Mouse (Mus musculus): ENCODE data around the gene Pgs1. TPM values are rescaled to one million over a fixed set of nuclear protein-coding genes. Genes with fewer than 3 reads are reported as not detected.
A peak's percentile ranks its signal among the peaks of the same experiment; 100 is the strongest.

Gene Pgs1
- total RNA-seq, 2 experiments from 2014 or later: 13.0 to 18.7 TPM

DNA sequence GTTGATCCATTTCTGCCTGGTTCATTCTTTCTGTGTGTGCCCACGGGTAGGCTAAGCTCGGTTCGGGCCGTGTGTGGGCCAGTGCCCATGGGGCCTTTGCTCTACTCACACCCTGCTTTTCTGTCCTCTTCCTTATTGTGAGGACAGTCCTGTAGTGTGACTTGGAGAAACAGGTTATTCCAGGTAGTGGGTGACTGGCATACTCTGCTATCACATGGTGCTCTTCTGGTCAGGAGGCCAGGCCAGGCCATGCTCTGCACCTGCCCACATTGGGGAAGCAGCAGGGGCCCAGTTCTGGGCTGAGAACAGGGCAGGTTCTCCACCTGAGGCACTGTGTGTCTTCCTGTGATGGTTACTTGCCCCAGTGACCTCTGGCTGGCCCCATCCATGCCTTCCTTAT, 12.3 kb downstream of the Pgs1 start:
- ATAC-seq (replicated peaks; ENCODE audit: poor library complexity): no peak

- no peak for ATAC-seq (replicated peaks; ENCODE audit: poor library complexity)
Measured at GRCm38 (mm10) chr11:117999260-117999934, 13.3 kb downstream of the Pgs1 start.

- no peak for ATAC-seq (replicated peaks; ENCODE audit: poor library complexity)
Measured at GRCm38 (mm10) chr11:118000083-118000482, 14.0 kb downstream of the Pgs1 start.

- ATAC-seq (replicated peaks; ENCODE audit: poor library complexity): peak; percentile 95
Measured at GRCm38 (mm10) chr11:118000565-118001215, 14.6 kb downstream of the Pgs1 start.

GRCm38 (mm10) chr11:118003176-118003575, 17.1 kb downstream of the Pgs1 start:
- no peak for ATAC-seq (replicated peaks; ENCODE audit: poor library complexity)

GRCm38 (mm10) chr11:118003718-118004117, 17.6 kb downstream of the Pgs1 start:
- no peak for ATAC-seq (replicated peaks; ENCODE audit: poor library complexity)

DNA sequence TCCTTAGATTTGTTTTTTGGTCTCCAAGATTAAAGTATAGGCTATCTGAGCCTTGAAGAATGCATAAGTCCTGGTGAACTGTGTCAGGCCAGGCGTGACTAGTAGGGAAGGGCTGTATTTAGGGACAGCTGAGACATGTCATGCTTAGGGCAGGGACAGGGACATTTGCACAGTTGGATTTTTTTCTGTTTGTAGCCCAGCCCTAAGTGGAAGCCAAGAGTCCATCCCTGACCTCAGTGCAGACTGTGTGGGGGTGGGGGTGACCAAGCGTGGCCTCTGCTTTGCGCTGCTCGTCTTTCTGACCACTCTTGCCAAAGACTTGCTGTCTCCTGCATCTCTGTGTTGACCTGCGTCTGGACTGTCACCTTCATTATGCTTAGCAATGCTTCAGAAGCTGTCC, 18.1 kb downstream of the Pgs1 start:
- no peak for ATAC-seq (replicated peaks; ENCODE audit: poor library complexity)

- ATAC-seq (replicated peaks; ENCODE audit: poor library complexity): peak; percentile 42; the same call in 1 of the 2 replicates
Measured at GRCm38 (mm10) chr11:118007460-118008143, 21.5 kb downstream of the Pgs1 start.

DNA sequence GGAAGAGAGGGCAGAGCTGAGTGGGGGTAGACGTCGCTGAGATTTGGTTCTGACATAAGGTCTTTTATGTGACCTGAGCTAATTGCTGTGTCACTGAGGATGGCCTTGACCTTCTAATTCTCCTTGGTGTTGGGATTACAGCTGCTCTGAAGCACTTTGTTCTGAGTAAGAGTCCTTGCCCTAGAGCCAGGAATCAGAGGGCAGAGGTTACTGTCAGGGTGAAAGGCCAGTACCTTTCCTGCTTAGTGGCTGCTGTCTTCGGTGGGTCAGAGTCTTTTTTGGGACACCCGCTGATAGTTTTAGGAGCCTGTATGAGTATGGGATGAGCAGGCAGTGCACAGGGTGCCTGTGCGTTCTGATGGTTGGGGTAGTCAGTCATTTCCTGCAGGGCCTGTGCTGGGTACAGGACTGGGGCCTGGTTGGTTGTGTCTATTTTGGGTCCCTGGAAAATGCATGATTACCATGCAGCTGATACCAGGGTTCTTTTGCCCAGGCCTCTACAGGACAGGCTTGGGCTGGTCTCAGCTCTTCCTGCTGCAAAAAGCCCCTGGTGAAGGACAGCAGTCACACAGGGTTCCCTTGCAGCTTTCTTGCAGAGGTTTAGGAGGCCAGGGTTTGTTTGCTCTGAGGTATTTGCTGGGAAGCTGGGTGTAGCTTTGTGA, 22.2 kb downstream of the Pgs1 start:
- ATAC-seq (replicated peaks; ENCODE audit: poor library complexity): no peak

DNA sequence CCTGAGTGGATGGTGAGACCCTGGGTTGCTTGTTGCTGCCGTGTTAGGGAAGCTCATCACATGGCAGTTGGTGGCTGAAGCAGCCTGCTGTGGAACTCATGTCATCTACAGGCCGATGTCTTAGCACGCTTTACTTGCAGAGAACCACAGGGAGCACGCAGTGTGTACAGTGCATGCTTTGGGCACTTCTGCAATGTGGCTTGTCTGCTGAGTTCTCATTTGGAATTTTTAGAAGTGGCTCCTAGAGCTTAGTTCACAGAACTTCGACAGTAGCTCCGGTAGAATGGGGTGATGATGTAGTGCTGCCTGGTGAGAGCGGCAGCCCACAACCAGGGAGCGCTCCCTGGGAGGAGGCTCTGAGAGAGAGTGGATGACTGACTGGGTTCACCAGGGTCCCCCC, 22.8 kb downstream of the Pgs1 start:
- no peak for ATAC-seq (replicated peaks; ENCODE audit: poor library complexity)

DNA sequence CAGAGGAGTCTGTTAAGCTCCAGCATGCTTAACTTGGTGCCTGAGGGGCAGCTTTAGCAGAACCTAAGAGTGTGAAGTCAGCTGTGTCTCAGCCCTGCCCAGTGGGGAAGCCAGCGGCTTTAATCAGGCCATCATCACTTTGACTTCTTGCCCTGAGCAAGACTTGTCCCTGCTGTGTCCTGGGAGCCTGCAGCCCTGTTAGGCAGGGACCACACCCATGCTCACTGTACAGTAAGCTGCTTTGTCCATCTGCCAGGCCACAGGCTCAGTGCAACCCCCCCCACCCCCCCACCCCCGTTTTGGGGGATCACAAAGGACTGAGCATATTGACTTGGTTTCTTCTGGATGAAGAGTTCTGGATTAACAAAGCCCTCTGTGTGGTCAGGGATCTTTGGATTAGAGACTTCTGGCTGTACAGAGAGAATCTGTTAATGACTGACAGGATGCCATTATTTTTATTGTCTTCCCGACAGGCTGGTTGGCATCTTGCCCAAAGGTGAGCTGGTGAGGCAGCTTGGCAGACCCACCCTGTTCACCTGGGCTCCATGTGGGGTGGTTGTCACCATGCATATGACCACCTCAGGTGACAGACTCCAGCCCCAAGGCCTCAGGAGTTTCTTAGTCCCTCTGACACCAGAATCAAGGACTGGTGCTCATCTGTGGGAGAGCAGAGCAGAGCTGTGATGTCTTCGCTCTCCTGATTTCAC, 23.9 kb downstream of the Pgs1 start:
- no peak for ATAC-seq (replicated peaks; ENCODE audit: poor library complexity)

GRCm38 (mm10) chr11:118012595-118012994, 26.5 kb downstream of the Pgs1 start:
- no peak for ATAC-seq (replicated peaks; ENCODE audit: poor library complexity)

GRCm38 (mm10) chr11:118013339-118013738, 27.2 kb downstream of the Pgs1 start:
- no peak for ATAC-seq (replicated peaks; ENCODE audit: poor library complexity)

DNA sequence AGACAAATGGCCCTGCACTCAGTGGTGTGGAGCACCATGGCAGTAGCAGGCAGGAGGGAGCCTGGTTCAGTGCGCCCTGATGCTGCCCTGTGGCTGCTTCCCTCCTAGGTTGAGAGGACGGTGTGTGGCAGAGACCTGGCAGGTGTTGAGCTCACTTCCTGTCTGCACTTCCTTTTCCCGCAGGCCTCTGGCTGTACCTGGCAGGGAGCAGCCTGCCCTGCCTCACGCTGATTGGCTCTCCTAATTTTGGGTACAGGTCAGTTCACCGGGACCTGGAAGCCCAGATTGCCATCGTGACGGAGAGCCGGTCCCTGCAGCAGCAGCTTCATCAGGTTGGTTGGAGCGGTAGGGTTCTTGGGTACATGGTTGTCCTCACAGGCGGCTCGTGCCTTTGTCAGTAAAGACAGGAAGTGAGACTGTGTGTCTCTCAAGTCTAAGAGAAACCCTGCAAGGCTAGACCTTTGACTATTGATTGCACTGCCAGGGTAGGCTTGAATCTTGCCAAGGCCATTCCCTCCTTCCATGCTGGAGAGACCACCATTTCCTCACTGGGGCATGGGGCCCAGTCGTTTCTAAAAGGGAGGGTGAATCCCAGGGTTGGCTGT, 28.4 kb downstream of the Pgs1 start:
- 0 out of 2 replicates have a peak, but pooled peaks have one; percentile 33 for ATAC-seq (replicated peaks; ENCODE audit: poor library complexity)

GRCm38 (mm10) chr11:118015381-118016145, 29.5 kb downstream of the Pgs1 start:
- ATAC-seq (replicated peaks; ENCODE audit: poor library complexity): peak; percentile 62

DNA sequence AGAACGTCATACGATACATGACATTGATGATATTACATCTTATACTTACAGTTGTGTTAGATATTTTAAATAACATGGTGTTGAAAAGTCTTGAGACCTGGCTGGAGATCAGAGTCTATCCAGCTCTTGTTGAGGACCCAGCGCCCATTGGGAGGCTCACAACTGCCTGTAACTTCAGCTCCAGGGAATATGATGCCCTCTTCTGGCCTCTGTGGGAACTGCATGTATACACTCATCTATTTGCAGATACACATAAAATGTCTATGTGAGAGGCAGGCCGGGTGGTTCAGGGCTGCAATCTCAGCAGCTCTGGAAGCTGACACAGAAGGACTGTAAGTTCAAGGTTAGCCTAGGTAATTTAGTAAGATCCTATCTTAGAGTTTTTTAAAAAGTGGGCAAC, 32.2 kb downstream of the Pgs1 start:
- ATAC-seq (replicated peaks; ENCODE audit: poor library complexity): no peak

- peak; percentile 88 for ATAC-seq (replicated peaks; ENCODE audit: poor library complexity)
Measured at GRCm38 (mm10) chr11:118021806-118022205, 35.7 kb downstream of the Pgs1 start.

- ATAC-seq (replicated peaks; ENCODE audit: poor library complexity): no peak
Measured at GRCm38 (mm10) chr11:118023475-118023874, 37.4 kb downstream of the Pgs1 start.

DNA sequence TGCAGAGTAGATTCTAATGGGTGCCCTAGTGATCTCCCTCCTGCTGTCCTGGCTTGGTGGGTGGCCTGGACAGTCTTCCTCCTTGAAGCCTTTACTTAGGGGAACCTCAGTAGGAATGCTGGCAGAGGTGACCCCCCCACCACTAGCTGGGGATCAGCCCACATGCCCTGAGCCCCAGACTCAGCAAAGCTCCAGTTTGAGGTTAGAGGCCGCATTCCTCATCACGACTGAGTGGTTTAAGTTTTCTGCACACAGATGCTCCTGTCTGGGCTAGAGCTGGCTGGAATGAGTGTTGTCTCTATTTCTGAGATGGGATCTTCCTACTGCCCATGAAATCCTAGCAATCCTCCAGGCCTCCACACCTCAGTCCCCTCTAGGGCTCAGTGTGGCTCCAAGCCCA, 38.0 kb downstream of the Pgs1 start:
- no peak for ATAC-seq (replicated peaks; ENCODE audit: poor library complexity)

DNA sequence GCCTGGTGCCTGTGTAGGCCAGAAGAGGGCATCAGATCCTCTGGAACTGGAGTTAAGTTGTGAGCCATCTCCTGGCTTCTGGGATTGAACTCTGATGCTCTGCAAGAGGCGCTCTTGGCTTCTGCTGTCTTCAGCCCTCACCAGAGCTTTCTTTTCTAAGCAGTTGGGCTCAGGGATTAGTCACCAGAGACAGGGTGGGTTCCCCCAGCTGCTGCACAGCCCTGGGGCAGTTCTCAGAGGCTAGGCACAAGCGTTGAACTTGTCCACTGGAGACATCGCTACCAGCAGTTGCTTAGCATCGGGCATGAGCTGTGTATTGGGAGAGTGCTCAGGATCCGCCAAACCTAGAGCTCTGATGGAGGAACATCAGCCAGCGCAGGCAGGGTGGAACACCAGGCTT, 43.1 kb downstream of the Pgs1 start:
- ATAC-seq (replicated peaks; ENCODE audit: poor library complexity): no peak
